In genomic region chr4:33149150-33149549, GRCm38 (mm10) we compare ENCODE assay signal across 34 mouse cellular contexts. TPM values are rescaled to one million over a fixed set of nuclear protein-coding genes. Genes with fewer than 3 reads are reported as not detected.
A peak's percentile ranks its signal among the peaks of the same experiment; 100 is the strongest.
DNase-seq lines count a peak whose midpoint lies in the region; ATAC-seq and TF ChIP-seq lines count a peak whose summit lies in the region.
"Had no signal": no experiment of that assay in that cellular context is flagged by ENCODE, and none has a peak within 500 bp of the region (broad histone marks: within the 10 kb centered on the region; RNA-seq: fewer than 3 reads in every experiment).

No protein-coding gene starts in this region.

- ATAC-seq in lung, embryonic 14.5 days (ENCODE audit: insufficient read depth): peak; percentile 71; the same call in 1 of the 2 replicates
- no peak for ATAC-seq in midbrain, embryonic 11.5 days (ENCODE audit: low FRiP score)
- no peak for ATAC-seq in midbrain, embryonic 13.5 days
- ATAC-seq in Patski: no peak
- ATAC-seq: hindbrain, embryonic 16.5 days; intestine, embryonic 15.5 days had no signal

- no peaks in the 10 kb centered on the region for H3K27me3 ChIP-seq in lung, embryonic 14.5 days (ENCODE audit: insufficient read depth, low read length)
- no peaks in the 10 kb centered on the region for H3K27me3 ChIP-seq in midbrain, embryonic 11.5 days (ENCODE audit: control insufficient read depth, insufficient read depth, low read length)
- H3K27me3 ChIP-seq in midbrain, embryonic 13.5 days: no peaks in the 10 kb centered on the region
- peaks cover 9% of the 10 kb centered on the region for H3K27me3 ChIP-seq in Patski
- H3K27me3 ChIP-seq: intestine, embryonic 15.5 days; neural tube, embryonic 15.5 days had no signal

- H3K9ac ChIP-seq in lung, embryonic 14.5 days: no peak overlapping the region
- no peak overlapping the region for H3K9ac ChIP-seq in midbrain, embryonic 11.5 days (ENCODE audit: low read length)
- no peak overlapping the region for H3K9ac ChIP-seq in midbrain, embryonic 13.5 days (replicated peaks)
- H3K9ac ChIP-seq: heart, embryonic 15.5 days; intestine, embryonic 15.5 days; limb, embryonic 13.5 days; neural tube, embryonic 15.5 days had no signal

- DNase-seq in lung, embryonic 14.5 days: peak; percentile 66
- DNase-seq in lung, adult 2 months: no peak
- peak; percentile 76 for DNase-seq in midbrain, embryonic 11.5 days (ENCODE audit: low spot score, missing footprints)
- DNase-seq in Patski (ENCODE audit: low read depth, low spot score): peak; percentile 15
- peak; percentile 29 for DNase-seq in induced T-regulatory cell, adult 2 months (ENCODE audit: low read depth)
- no peak for DNase-seq in cerebellum, postnatal 25 days
- DNase-seq: adrenal gland, adult 2 months; adrenal gland, postnatal 36 days; cerebellum, adult 2 months; cerebellum, postnatal 14 days; gastrocnemius, postnatal 14 days; kidney, adult 2 months; kidney, postnatal 36 days; right cerebral cortex, adult 18-20 months; spleen, adult 18-20 months; thymus, postnatal 14 days had no signal

- no peak for TF ChIP-seq CTCF in lung, embryonic 14.5 days (IDR thresholded peaks at IDR 0.05; ENCODE audit: low read depth)
- TF ChIP-seq CTCF in lung, adult 2 months (IDR thresholded peaks at IDR 0.05; ENCODE audit: insufficient read depth, low read length): no peak
- TF ChIP-seq CTCF in Patski (IDR thresholded peaks at IDR 0.05): no peak

- in situ Hi-C loops in Patski (cut with MboI; ENCODE audit: low pct_unique_long_range_greater_than_20kb): loop anchor here (5.0 kb wide), 2 partner anchors 53 to 143 kb away; partner anchors contain the start of gene Pnrc1

- POLR2A ChIA-PET in Patski (lab: Charles Lee): no interaction called here

- peaks cover 3% of the 10 kb centered on the region; the same call in 1 of the 2 replicates for H3K4me1 ChIP-seq in lung, embryonic 14.5 days (ENCODE audit: insufficient read depth)
- H3K4me1 ChIP-seq in lung, adult 2 months (ENCODE audit: control insufficient read depth, insufficient read depth, low read length): no peaks in the 10 kb centered on the region
- H3K4me1 ChIP-seq in midbrain, embryonic 11.5 days (ENCODE audit: control insufficient read depth, insufficient read depth, low read length): no peaks in the 10 kb centered on the region
- H3K4me1 ChIP-seq in midbrain, embryonic 13.5 days (replicated peaks): peaks cover 7% of the 10 kb centered on the region; the same call in 1 of the 2 replicates
- H3K4me1 ChIP-seq: heart, embryonic 15.5 days; intestine, embryonic 15.5 days had no signal

- no peaks in the 10 kb centered on the region for H3K9me3 ChIP-seq in lung, embryonic 14.5 days (ENCODE audit: low read depth, low read length)
- H3K9me3 ChIP-seq in midbrain, embryonic 11.5 days (ENCODE audit: control insufficient read depth, low read length): no peaks in the 10 kb centered on the region
- H3K9me3 ChIP-seq in midbrain, embryonic 13.5 days: no peaks in the 10 kb centered on the region
- H3K9me3 ChIP-seq: forebrain, embryonic 10.5 days; heart, embryonic 10.5 days; heart, embryonic 15.5 days; intestine, embryonic 15.5 days; limb, embryonic 13.5 days; neural tube, embryonic 15.5 days had no signal

- no peaks in the 10 kb centered on the region for H3K36me3 ChIP-seq in lung, embryonic 14.5 days (ENCODE audit: insufficient read depth)
- no peaks in the 10 kb centered on the region for H3K36me3 ChIP-seq in midbrain, embryonic 11.5 days (ENCODE audit: control insufficient read depth, insufficient read depth, low read length)
- H3K36me3 ChIP-seq in midbrain, embryonic 13.5 days: no peaks in the 10 kb centered on the region
- H3K36me3 ChIP-seq: forebrain, embryonic 10.5 days; heart, embryonic 10.5 days; heart, embryonic 15.5 days; intestine, embryonic 15.5 days; limb, embryonic 13.5 days; neural tube, embryonic 15.5 days had no signal

- H3K4me3 ChIP-seq in lung, embryonic 14.5 days (ENCODE audit: low read depth, low read length): no peak overlapping the region
- H3K4me3 ChIP-seq in lung, adult 2 months (replicated peaks; ENCODE audit: extremely low read depth, low read depth, low read length): no peak overlapping the region
- no peak overlapping the region for H3K4me3 ChIP-seq in midbrain, embryonic 11.5 days (ENCODE audit: low read depth, low read length)
- no peak overlapping the region for H3K4me3 ChIP-seq in midbrain, embryonic 13.5 days (replicated peaks)
- H3K4me3 ChIP-seq: forebrain, embryonic 10.5 days; heart, embryonic 10.5 days; heart, embryonic 15.5 days; intestine, embryonic 15.5 days; layer of hippocampus, adult 2 months; left cerebral cortex, adult 2 months; limb, embryonic 13.5 days; neural tube, embryonic 15.5 days had no signal

- CTCF ChIA-PET in Patski (lab: Charles Lee): interaction anchor here (0.7 to 4.7 kb wide), 4 partner anchors 25 to 144 kb away, joined by 3 to 24 read pairs (median 4); partner anchors contain the start of gene Pnrc1

- no peak overlapping the region for H3K4me2 ChIP-seq in lung, embryonic 14.5 days
- no peak overlapping the region for H3K4me2 ChIP-seq in midbrain, embryonic 11.5 days
- H3K4me2 ChIP-seq in midbrain, embryonic 13.5 days (replicated peaks): no peak overlapping the region
- H3K4me2 ChIP-seq: heart, embryonic 15.5 days; intestine, embryonic 15.5 days; limb, embryonic 13.5 days; liver, embryonic 11.5 days; neural tube, embryonic 15.5 days had no signal

- H3K27ac ChIP-seq in lung, embryonic 14.5 days (ENCODE audit: low read depth): no peak overlapping the region
- H3K27ac ChIP-seq in midbrain, embryonic 11.5 days (ENCODE audit: low read depth, low read length): no peak overlapping the region
- no peak overlapping the region for H3K27ac ChIP-seq in midbrain, embryonic 13.5 days
- H3K27ac ChIP-seq: forebrain, embryonic 10.5 days; heart, embryonic 10.5 days; heart, embryonic 15.5 days; intestine, embryonic 15.5 days; layer of hippocampus, adult 2 months; left cerebral cortex, adult 2 months; limb, embryonic 13.5 days; macrophage; neural tube, embryonic 15.5 days had no signal

- 36% methylated on average over 7 of the region's 7 CpGs for WGBS in lung, embryonic 14.5 days
- WGBS in lung, adult 2 months: 63% methylated on average over 7 of the region's 7 CpGs
- WGBS in midbrain, embryonic 11.5 days: 36% methylated on average over 7 of the region's 7 CpGs
- 32% methylated on average over 7 of the region's 7 CpGs for whole genome bisulfite sequencing in midbrain, embryonic 13.5 days

- TF ChIP-seq POLR2A in lung, adult 2 months (IDR thresholded peaks at IDR 0.05; ENCODE audit: borderline replicate concordance, extremely low read depth, low read depth, low read length): no peak

RNA-seq across cellular contexts. Expression of gene Gabrr1, which starts 16.8 kb away (rescaled TPM):
- not detected in 2 replicates for polyA plus RNA-seq in lung, embryonic 14.5 days (2014; fragmentation: Nextera tagmentation; extraction: Ambion mirVana)
- 0.06 TPM in 1 of 2 replicates, not detected in the other for polyA plus RNA-seq in lung, adult 2 months (2012; rRNA removed)
- polyA plus RNA-seq in midbrain, embryonic 11.5 days (2014; fragmentation: Nextera tagmentation; extraction: Ambion mirVana): 0.14 TPM in 1 of 2 replicates, not detected in the other
- 0.14 and 0.63 TPM in 2 replicates for polyA plus RNA-seq in midbrain, embryonic 13.5 days (2015; fragmentation: Nextera tagmentation; extraction: Ambion mirVana)
- polyA plus RNA-seq in Patski (2021): not detected
- polyA plus RNA-seq: adrenal gland, adult 2 months; embryonic facial prominence, embryonic 11.5 days; forebrain, embryonic 10.5 days; hindbrain, embryonic 11.5 days; intestine, embryonic 15.5 days; kidney, adult 2 months; kidney, embryonic 16.5 days; limb, embryonic 13.5 days; liver, embryonic 11.5 days; liver, embryonic 16.5 days; macrophage; stomach, embryonic 16.5 days had no signal

RNA-seq across cellular contexts. Expression of gene Pm20d2, which starts 40.4 kb away (rescaled TPM):
- 0.70 and 0.99 TPM in 2 replicates for polyA plus RNA-seq in lung, embryonic 14.5 days (2014; fragmentation: Nextera tagmentation; extraction: Ambion mirVana)
- polyA plus RNA-seq in lung, adult 2 months (2012; rRNA removed): 4.7 and 5.5 TPM in 2 replicates
- 0.80 and 1.4 TPM in 2 replicates for polyA plus RNA-seq in midbrain, embryonic 11.5 days (2014; fragmentation: Nextera tagmentation; extraction: Ambion mirVana)
- 1.2 and 1.7 TPM in 2 replicates for polyA plus RNA-seq in midbrain, embryonic 13.5 days (2015; fragmentation: Nextera tagmentation; extraction: Ambion mirVana)
- polyA plus RNA-seq in Patski (2021): 0.39 TPM
- polyA plus RNA-seq: C2C12, macrophage had no signal

RNA-seq across cellular contexts. Expression of gene Srsf12, which starts 59.6 kb away (rescaled TPM):
- 3.4 and 3.6 TPM in 2 replicates for polyA plus RNA-seq in lung, embryonic 14.5 days (2014; fragmentation: Nextera tagmentation; extraction: Ambion mirVana)
- 0.06 and 0.19 TPM in 2 replicates for polyA plus RNA-seq in lung, adult 2 months (2012; rRNA removed)
- polyA plus RNA-seq in midbrain, embryonic 11.5 days (2014; fragmentation: Nextera tagmentation; extraction: Ambion mirVana): 8.5 and 9.2 TPM in 2 replicates
- 32.5 and 33.9 TPM in 2 replicates for polyA plus RNA-seq in midbrain, embryonic 13.5 days (2015; fragmentation: Nextera tagmentation; extraction: Ambion mirVana)
- polyA plus RNA-seq in Patski (2021): 0.03 TPM
- polyA plus RNA-seq: C2C12, macrophage had no signal

Comparison
In these comparisons a context has a peak if more than half of its experiments do, and no peak if none do; other contexts are left out.
1. DNase-seq: peak in lung, embryonic 14.5 days (single experiment), midbrain, embryonic 11.5 days (single experiment), Patski (single experiment) and induced T-regulatory cell, adult 2 months (single experiment); none in lung, adult 2 months (single experiment) and cerebellum, postnatal 25 days (0 of 2).